Mouse (Mus musculus): ENCODE results near the gene Vmn1r208. TPM values are rescaled to one million over a fixed set of nuclear protein-coding genes. Genes with fewer than 3 reads are reported as not detected.

Gene Vmn1r208
- not detected for total RNA-seq (2023)

GRCm38 (mm10) chr13:22777300-22777699 is at the start of gene Vmn1r208:
Gene Vmn1r208, minus strand, starts transcription at chr13:22777400.

GRCm38 (mm10) chr13:22809582-22809981 is 32.4 kb upstream of the Vmn1r208 start, which contains the start of gene Vmn1r209:
Gene Vmn1r209, minus strand, starts transcription at chr13:22809682.

GRCm38 (mm10) chr13:22729529-22729928 is 47.7 kb downstream of the Vmn1r208 start, which contains the start of gene Vmn1r207-ps:
Gene Vmn1r207-ps, minus strand, starts transcription at chr13:22729629.

Other genes with a start within 250 kb of the Vmn1r208 start
- gene Vmn1r204, start 224.2 kb downstream of the Vmn1r208 start, total RNA-seq (2023): not detected
- not detected for gene Vmn1r205, start 184.4 kb downstream of the Vmn1r208 start, total RNA-seq (2023)
- gene Vmn1r206, start 153.1 kb downstream of the Vmn1r208 start, total RNA-seq (2023): not detected
- under 1 TPM in 1 of 2 experiments, not detected in 1; 0.07 TPM for gene Vmn1r207-ps, start 47.8 kb downstream of the Vmn1r208 start, total RNA-seq (2023)
- not detected for gene Vmn1r209, start 32.3 kb upstream of the Vmn1r208 start, total RNA-seq (2023)
- gene Vmn1r210, start 53.9 kb upstream of the Vmn1r208 start, total RNA-seq (2023): not detected
- gene Vmn1r211, start 80.2 kb upstream of the Vmn1r208 start, total RNA-seq (2023): not detected
- not detected for gene Vmn1r212, start 106.8 kb upstream of the Vmn1r208 start, total RNA-seq (2023)
- not detected for gene Vmn1r213, start 230.3 kb upstream of the Vmn1r208 start, total RNA-seq (2023)

Data from neutrophil, adult 83 days (primary cell).